Mouse (Mus musculus) liver, postnatal 0 days (tissue): ENCODE results near the gene Armh3.

Experiments
- CTCF ChIP-seq: sonication (generic); IDR thresholded peaks from 2 replicates; pipeline ENCODE4 v1.5.1; 2016; ENCODE audit warnings: antibody characterized with exemption, low read depth
- EP300 ChIP-seq: IDR thresholded peaks from 2 replicates; pipeline ENCODE4 v1.6.1; 2016; ENCODE audit warnings: antibody characterized with exemption, low read depth, mild to moderate bottlenecking

GRCm38 (mm10) chr19:45803408-45803807, 194.9 kb downstream of the Armh3 start:
- TF ChIP-seq CTCF (no peak), EP300 (no peak)
